Mouse (Mus musculus): ENCODE results near the gene Lhfpl2.

Lhfpl2 gene

GRCm38 (mm10) chr13:94224717-94225705 lies 167.4 kb downstream of the Lhfpl2 start:
- no peak for DNase-seq

- no peak for DNase-seq
These were observed 174.3 kb downstream of the Lhfpl2 start for GRCm38 (mm10) chr13:94231871-94232270.

GRCm38 (mm10) chr13:94239488-94239887 lies 181.9 kb downstream of the Lhfpl2 start:
- DNase-seq = peak in 1 of 2 experiments; percentile 19

- DNase-seq = peak in 1 of 2 experiments; percentile 41
These were observed 182.5 kb downstream of the Lhfpl2 start for GRCm38 (mm10) chr13:94240111-94240510.

GRCm38 (mm10) chr13:94240873-94241272 lies 183.3 kb downstream of the Lhfpl2 start:
- DNase-seq = peak in 1 of 2 experiments; percentile 22

- peak in 1 of 2 experiments; percentile 29 for DNase-seq
These were observed 184.4 kb downstream of the Lhfpl2 start for GRCm38 (mm10) chr13:94241892-94242524.

- peak in 1 of 2 experiments; percentile 3 for DNase-seq
These were observed 185.3 kb downstream of the Lhfpl2 start for GRCm38 (mm10) chr13:94242897-94243296.
